Mouse (Mus musculus): Measurements from ENCODE around the gene Samhd1. TPM values are rescaled to one million over a fixed set of nuclear protein-coding genes. Genes with fewer than 3 reads are reported as not detected.

Samhd1 gene
- total and polyA plus RNA-seq, 3 experiments = 32.8 to 79.5 (median 67.9) TPM

- H3K4me2 ChIP-seq (ENCODE audit: insufficient read depth, low read depth, poor library complexity, severe bottlenecking) = no peak overlapping the region
- peaks cover 33 to 62% of the 10 kb centered on the region in 2 experiments for H3K36me3 ChIP-seq (replicated peaks in 1 of 2; ENCODE audit: control insufficient read depth in 1 of 2, insufficient read depth in 1 of 2, low read length in 1 of 2)
- dilution Hi-C loops (cut with MboI; ENCODE audit: extremely low pct_ligation_motif_present, extremely low pct_unique_long_range_greater_than_20kb, low sequenced_read_pairs) = no loop called here
- in situ Hi-C loops (cut with MboI; ENCODE audit: low pct_ligation_motif_present, low pct_unique_long_range_greater_than_20kb, low sequenced_read_pairs) = no loop called here
- H3K4me3 ChIP-seq (replicated peaks in 1 of 3; ENCODE audit: low read depth in 2 of 3, low read length in 2 of 3, poor library complexity in 1 of 3) = no peak overlapping the region
- no peak overlapping the region for H3K27ac ChIP-seq (ENCODE audit: insufficient read depth, low read depth)
- no peaks in the 10 kb centered on the region for H3K4me1 ChIP-seq (ENCODE audit: control insufficient read depth in 1 of 2, insufficient read depth in 2 of 2)
- H3K79me2 ChIP-seq (replicated peaks; ENCODE audit: control insufficient read depth, extremely low read depth, insufficient read depth, poor library complexity, severe bottlenecking) = no peaks in the 10 kb centered on the region
- no peak for DNase-seq (ENCODE audit: extremely low read depth)
- H3K9ac ChIP-seq (ENCODE audit: insufficient read depth, low read depth) = no peak overlapping the region
- TF ChIP-seq CTCF (conservative IDR thresholded peaks at IDR 0.05 in 1 of 2, IDR thresholded peaks at IDR 0.05 in 1 of 2; ENCODE audit: low read depth in 2 of 2, low read length in 2 of 2) = no peak
- no peak for TF ChIP-seq ZMIZ1 (IDR thresholded peaks at IDR 0.05; ENCODE audit: low read depth, low read length)
- H3K9me3 ChIP-seq (replicated peaks; ENCODE audit: low read length) = no peaks in the 10 kb centered on the region
- H3K27me3 ChIP-seq (replicated peaks) = no peaks in the 10 kb centered on the region
Observed at GRCm38 (mm10) chr2:157176248-157176647, 41.2 kb upstream of the Samhd1 start.

DNA sequence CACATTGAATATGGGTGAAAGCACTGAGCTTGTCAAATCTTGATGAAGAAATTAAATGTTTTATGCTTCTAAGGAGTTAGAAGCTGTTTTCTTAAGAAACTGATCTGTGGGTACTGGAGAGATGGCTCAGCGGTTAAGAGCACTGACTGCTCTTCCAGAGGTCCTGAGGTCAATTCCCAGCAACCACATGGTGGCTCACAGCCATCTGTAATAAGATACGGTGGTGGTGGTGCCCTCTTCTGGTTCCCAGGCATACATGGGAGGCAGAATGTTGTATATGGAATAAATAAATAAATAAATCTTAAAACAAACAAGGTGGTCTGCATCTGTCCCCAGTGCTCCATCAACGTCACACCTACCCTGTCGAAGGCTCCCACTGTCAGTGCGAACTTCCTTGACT lies 39.4 kb upstream of the Samhd1 start:
- Histone ChIP-seq H3K4me3 (replicated peaks in 1 of 3; ENCODE audit: low read depth in 2 of 3, low read length in 2 of 3, poor library complexity in 1 of 3) (no peak overlapping the region), H3K9ac (ENCODE audit: insufficient read depth, low read depth) (no peak overlapping the region), H3K4me2 (ENCODE audit: insufficient read depth, low read depth, poor library complexity, severe bottlenecking) (no peak overlapping the region), H3K27ac (ENCODE audit: insufficient read depth, low read depth) (no peak overlapping the region), H3K4me1 (ENCODE audit: control insufficient read depth in 1 of 2, insufficient read depth in 2 of 2) (no peaks in the 10 kb centered on the region), H3K36me3 (replicated peaks in 1 of 2; ENCODE audit: control insufficient read depth in 1 of 2, insufficient read depth in 1 of 2, low read length in 1 of 2) (peaks cover 31 to 70% of the 10 kb centered on the region in 2 experiments), H3K79me2 (replicated peaks; ENCODE audit: control insufficient read depth, extremely low read depth, insufficient read depth, poor library complexity, severe bottlenecking) (no peaks in the 10 kb centered on the region), H3K27me3 (replicated peaks) (no peaks in the 10 kb centered on the region), H3K9me3 (replicated peaks; ENCODE audit: low read length) (no peaks in the 10 kb centered on the region)
- TF ChIP-seq ZKSCAN1 (IDR thresholded peaks at IDR 0.05; ENCODE audit: borderline replicate concordance, low read depth, low read length) (no peak), NRF1 (IDR thresholded peaks at IDR 0.05; ENCODE audit: low read depth, low read length) (no peak), CTCF (conservative IDR thresholded peaks at IDR 0.05 in 1 of 2, IDR thresholded peaks at IDR 0.05 in 1 of 2; ENCODE audit: low read depth in 2 of 2, low read length in 2 of 2) (peak in 1 of 2 experiments; percentile 30; a peak in 2 of 4 replicates), ETS1 (conservative IDR thresholded peaks at IDR 0.05; ENCODE audit: low read depth, low read length) (no peak)
- dilution Hi-C loops (cut with MboI; ENCODE audit: extremely low pct_ligation_motif_present, extremely low pct_unique_long_range_greater_than_20kb, low sequenced_read_pairs) (no loop called here), in situ Hi-C loops (cut with MboI; ENCODE audit: low pct_ligation_motif_present, low pct_unique_long_range_greater_than_20kb, low sequenced_read_pairs) (no loop called here)
- DNase-seq (ENCODE audit: extremely low read depth) = no peak

DNA sequence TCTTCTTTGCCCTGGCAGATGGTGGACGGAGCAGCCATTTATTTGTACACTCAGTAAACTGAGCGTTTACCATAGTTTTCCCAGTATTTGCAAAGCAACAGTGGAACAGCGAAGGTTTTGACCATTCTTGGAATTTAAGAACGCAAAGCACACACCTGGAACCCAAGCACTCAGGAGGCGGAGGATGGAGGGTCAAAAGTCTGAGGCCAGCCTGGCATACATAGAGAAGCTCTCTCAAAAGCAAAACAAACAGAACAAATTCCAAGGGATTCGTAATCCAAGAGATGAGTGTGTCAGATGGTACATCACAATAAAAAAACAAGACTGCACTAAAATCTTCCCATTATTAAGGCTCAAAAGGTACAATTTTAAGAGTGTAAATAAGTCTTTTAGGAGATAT lies 38.5 kb upstream of the Samhd1 start:
- in situ Hi-C loops (cut with MboI; ENCODE audit: low pct_ligation_motif_present, low pct_unique_long_range_greater_than_20kb, low sequenced_read_pairs) = no loop called here
- H3K27ac ChIP-seq (ENCODE audit: insufficient read depth, low read depth) = no peak overlapping the region
- no peak overlapping the region for H3K4me3 ChIP-seq (replicated peaks in 1 of 3; ENCODE audit: low read depth in 2 of 3, low read length in 2 of 3, poor library complexity in 1 of 3)
- no peak for TF ChIP-seq UBTF (IDR thresholded peaks at IDR 0.05; ENCODE audit: low read depth, low read length)
- no peak for TF ChIP-seq ZC3H11A (IDR thresholded peaks at IDR 0.05; ENCODE audit: low read depth, low read length)
- TF ChIP-seq JUND (conservative IDR thresholded peaks at IDR 0.05; ENCODE audit: low read depth, low read length) = no peak
- TF ChIP-seq ETS1 (conservative IDR thresholded peaks at IDR 0.05; ENCODE audit: low read depth, low read length) = no peak
- TF ChIP-seq SMC3 (IDR thresholded peaks at IDR 0.05; ENCODE audit: low read depth, low read length) = no peak
- no peak for TF ChIP-seq E2F4 (IDR thresholded peaks at IDR 0.05; ENCODE audit: insufficient replicate concordance, low read depth, low read length)
- no peak for TF ChIP-seq RCOR1 (conservative IDR thresholded peaks at IDR 0.05; ENCODE audit: low read depth, low read length)
- TF ChIP-seq JUN (IDR thresholded peaks at IDR 0.05; ENCODE audit: insufficient read depth, low read depth, low read length) = no peak
- no peak for TF ChIP-seq ZMIZ1 (IDR thresholded peaks at IDR 0.05; ENCODE audit: low read depth, low read length)
- TF ChIP-seq TBP (conservative IDR thresholded peaks at IDR 0.05; ENCODE audit: low read depth, low read length) = no peak
- no peaks in the 10 kb centered on the region for H3K9me3 ChIP-seq (replicated peaks; ENCODE audit: low read length)
- peaks cover 36 to 77% of the 10 kb centered on the region in 2 experiments for H3K36me3 ChIP-seq (replicated peaks in 1 of 2; ENCODE audit: control insufficient read depth in 1 of 2, insufficient read depth in 1 of 2, low read length in 1 of 2)
- DNase-seq (ENCODE audit: extremely low read depth) = no peak
- H3K4me1 ChIP-seq (ENCODE audit: control insufficient read depth in 1 of 2, insufficient read depth in 2 of 2) = no peaks in the 10 kb centered on the region
- no peaks in the 10 kb centered on the region for H3K27me3 ChIP-seq (replicated peaks)
- H3K4me2 ChIP-seq (ENCODE audit: insufficient read depth, low read depth, poor library complexity, severe bottlenecking) = no peak overlapping the region
- no peak overlapping the region for H3K9ac ChIP-seq (ENCODE audit: insufficient read depth, low read depth)
- no peaks in the 10 kb centered on the region for H3K79me2 ChIP-seq (replicated peaks; ENCODE audit: control insufficient read depth, extremely low read depth, insufficient read depth, poor library complexity, severe bottlenecking)
- dilution Hi-C loops (cut with MboI; ENCODE audit: extremely low pct_ligation_motif_present, extremely low pct_unique_long_range_greater_than_20kb, low sequenced_read_pairs) = no loop called here

Data from CH12.LX (cell line).